Mouse (Mus musculus) lung, adult 2 months (tissue): Measurements from ENCODE around the gene Gadl1.

ENCODE experiments used
- CTCF ChIP-seq: fragments of 200-500 bp; IDR thresholded peaks from 2 replicates; pipeline ENCODE4 v1.5.1; 2011; ENCODE audit warnings: mild to moderate bottlenecking, low read length, control low read depth; ENCODE audit not compliant: insufficient read depth
- POLR2A ChIP-seq: fragments of 200-500 bp; IDR thresholded peaks from 2 replicates; pipeline ENCODE4 v1.6.1; 2011; ENCODE audit warnings: low read depth, mild to moderate bottlenecking, control low read depth, low read length, borderline replicate concordance; ENCODE audit errors: extremely low read depth

DNA sequence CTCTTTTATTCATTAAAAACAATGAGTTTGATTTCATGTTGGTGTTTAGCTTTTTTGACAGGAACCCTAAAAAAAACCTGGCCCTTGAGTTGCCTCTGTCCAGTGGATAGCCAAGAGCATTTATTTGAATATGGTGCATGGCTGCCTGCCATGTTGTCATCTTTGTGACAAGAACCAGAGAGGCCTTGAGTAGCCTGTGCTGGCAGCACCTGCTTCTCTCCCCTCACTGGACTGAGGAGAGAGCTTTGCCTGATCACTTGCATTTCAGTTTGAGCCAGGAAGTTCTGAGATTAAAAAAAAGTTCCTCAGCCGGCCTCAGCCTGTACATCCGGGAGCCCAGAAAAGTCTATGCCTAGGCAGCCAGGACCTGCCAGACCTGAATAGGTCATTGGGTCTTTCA lies 85.5 kb downstream of the Gadl1 start:
- TF ChIP-seq POLR2A (no peak), CTCF (no peak)
